ENCODE assay signal across 19 mouse cellular contexts in genomic region chr1:136939220-136939619, GRCm38 (mm10). TPM values are rescaled to one million over a fixed set of nuclear protein-coding genes. Genes with fewer than 3 reads are reported as not detected.
"Had no signal": no experiment of that assay in that cellular context is flagged by ENCODE, and none has a peak within 500 bp of the region (broad histone marks: within the 10 kb centered on the region; RNA-seq: fewer than 3 reads in every experiment).

No protein-coding gene starts in this region.

- H3K36me3 ChIP-seq: midbrain, embryonic 10.5 days; midbrain, embryonic 12.5 days; neural tube, embryonic 13.5 days; neural tube, embryonic 15.5 days had no signal

- H3K9me3 ChIP-seq: midbrain, embryonic 10.5 days; midbrain, embryonic 12.5 days; neural tube, embryonic 13.5 days; neural tube, embryonic 15.5 days had no signal

- H3K4me1 ChIP-seq: midbrain, embryonic 12.5 days; neural tube, embryonic 13.5 days; neural tube, embryonic 15.5 days had no signal

- ATAC-seq: midbrain, embryonic 16.5 days had no signal

- H3K4me3 ChIP-seq: midbrain, embryonic 10.5 days; midbrain, embryonic 12.5 days; myocyte; neural tube, embryonic 13.5 days; neural tube, embryonic 15.5 days had no signal

- H3K9ac ChIP-seq: lung, embryonic 14.5 days; midbrain, embryonic 12.5 days; neural tube, embryonic 13.5 days; neural tube, embryonic 15.5 days had no signal

- H3K27ac ChIP-seq: midbrain, embryonic 10.5 days; midbrain, embryonic 12.5 days; neural tube, embryonic 13.5 days; neural tube, embryonic 15.5 days had no signal

- DNase-seq: lung, adult 18-20 months; lung, embryonic 14.5 days; lung, postnatal 10 days; lung, postnatal 4 days; midbrain, embryonic 14.5 days; retina, postnatal 1 day; right cerebral cortex, adult 18-20 months; right cerebral cortex, postnatal 25 days; right cerebral cortex, postnatal 4 days; spleen, adult 18-20 months; thymus, adult 18-20 months; thymus, postnatal 14 days; thymus, postnatal 36 days had no signal

- H3K4me2 ChIP-seq: lung, embryonic 14.5 days; midbrain, embryonic 12.5 days; neural tube, embryonic 13.5 days; neural tube, embryonic 15.5 days had no signal

RNA-seq across cellular contexts. Expression of gene Nr5a2, which starts 21.0 kb away (rescaled TPM):
- polyA plus RNA-seq: myocyte had no signal
